Mouse (Mus musculus) retina, postnatal 7 days (tissue): ENCODE measurements around the gene Htatip2.

Experiments
- DNase-seq: peaks from one replicate; pipeline ENCODE4 v3.0.0-alpha.2; 2012; ENCODE audit warnings: low read depth, low spot score

Htatip2 gene

GRCm38 (mm10) chr7:49786618-49787382, 27.9 kb downstream of the Htatip2 start:
- DNase-seq, result peak; percentile 70

GRCm38 (mm10) chr7:49787383-49787645, 28.4 kb downstream of the Htatip2 start:
- peak; percentile 23 for DNase-seq

- no peak for DNase-seq
These were observed 35.4 kb downstream of the Htatip2 start for GRCm38 (mm10) chr7:49794304-49794703.

- DNase-seq, result no peak
These were observed 38.3 kb downstream of the Htatip2 start for GRCm38 (mm10) chr7:49797171-49797570.

- no peak for DNase-seq
These were observed 44.6 kb downstream of the Htatip2 start for GRCm38 (mm10) chr7:49803511-49803910.

- DNase-seq, result no peak
These were observed 45.8 kb downstream of the Htatip2 start for GRCm38 (mm10) chr7:49804638-49805165.

GRCm38 (mm10) chr7:49805618-49806017, 46.7 kb downstream of the Htatip2 start:
- no peak for DNase-seq

GRCm38 (mm10) chr7:49807093-49807682, 48.3 kb downstream of the Htatip2 start:
- DNase-seq, result no peak

- no peak for DNase-seq
These were observed 49.1 kb downstream of the Htatip2 start for GRCm38 (mm10) chr7:49807846-49808622.

- DNase-seq, result no peak
These were observed 50.2 kb downstream of the Htatip2 start for GRCm38 (mm10) chr7:49809100-49809499.

- no peak for DNase-seq
These were observed 50.6 kb downstream of the Htatip2 start for GRCm38 (mm10) chr7:49809562-49809961.

GRCm38 (mm10) chr7:49811346-49811745, 52.4 kb downstream of the Htatip2 start:
- no peak for DNase-seq

- DNase-seq, result no peak
These were observed 60.5 kb downstream of the Htatip2 start for GRCm38 (mm10) chr7:49819393-49819792.

GRCm38 (mm10) chr7:49821370-49821769, 62.5 kb downstream of the Htatip2 start:
- no peak for DNase-seq

GRCm38 (mm10) chr7:49822028-49822427, 63.1 kb downstream of the Htatip2 start:
- DNase-seq, result no peak
